In the genomic region with DNA sequence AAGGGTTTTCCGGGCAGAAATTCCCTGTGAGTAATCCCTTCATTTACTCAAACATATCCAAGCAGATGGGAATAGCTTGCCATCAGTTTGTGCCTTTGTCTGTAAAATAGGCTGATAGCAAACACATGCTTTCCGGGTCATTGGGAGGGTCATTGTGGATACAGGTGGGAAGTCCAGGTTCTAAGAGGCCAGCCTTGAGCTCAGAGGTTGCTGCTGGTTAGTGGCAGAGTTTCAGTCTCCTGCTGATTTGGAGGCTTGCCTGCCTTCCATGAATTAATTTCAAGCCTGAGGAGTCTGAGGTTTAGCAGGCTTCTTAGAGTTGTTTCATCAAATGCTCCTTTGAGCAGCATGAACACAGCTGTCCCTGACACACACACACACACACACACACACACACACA, we compare ENCODE assay signal across 17 mouse cellular contexts.
DNase-seq lines count a peak whose midpoint lies in the region; ATAC-seq and TF ChIP-seq lines count a peak whose summit lies in the region.
"Had no signal": no experiment of that assay in that cellular context is flagged by ENCODE, and none has a peak within 500 bp of the region (broad histone marks: within the 10 kb centered on the region; RNA-seq: fewer than 3 reads in every experiment).

No protein-coding gene starts in this region.

- TF ChIP-seq CTCF in brain, embryonic 14.5 days (IDR thresholded peaks at IDR 0.05; ENCODE audit: borderline replicate concordance, extremely low read depth, insufficient read depth, insufficient read length) = no peak

- ATAC-seq in CD4-positive, CD25-positive, alpha-beta regulatory T cell, adult 4 months = no peak
- ATAC-seq: forebrain, embryonic 15.5 days; intestine, postnatal 0 days had no signal

- DNase-seq in kidney, adult 18-20 months = peak; percentile 16
- DNase-seq in kidney, postnatal 10 days = no peak
- peak; percentile 49 for DNase-seq in brain, embryonic 14.5 days (ENCODE audit: low read depth)
- DNase-seq in embryo, embryonic 11 days = peak; percentile 44
- peak; percentile 9 for DNase-seq in kidney, postnatal 14 days
- DNase-seq in testis, postnatal 10 days (ENCODE audit: low spot score) = no peak
- DNase-seq: adrenal gland, adult 2 months; B cell, adult 2 months; cerebellum, adult 9-11 months; gastrocnemius, postnatal 14 days; heart, adult 2 months; heart, postnatal 36 days; lung, adult 18-20 months; right cerebral cortex, postnatal 25 days had no signal

- no peak for TF ChIP-seq POLR2A in brain, embryonic 14.5 days (IDR thresholded peaks at IDR 0.05; ENCODE audit: borderline replicate concordance, extremely low read depth, insufficient read depth, insufficient read length, poor library complexity, severe bottlenecking)

Comparison
In these comparisons a context has a peak if more than half of its experiments do, and no peak if none do; other contexts are left out.
1. DNase-seq: peak in kidney, adult 18-20 months (single experiment), brain, embryonic 14.5 days (single experiment), embryo, embryonic 11 days (single experiment) and kidney, postnatal 14 days (single experiment); none in kidney, postnatal 10 days (single experiment) and testis, postnatal 10 days (single experiment).